Comparison of ENCODE assay signal across 8 mouse cellular contexts in genomic region chr2:54436736-54437500, GRCm38 (mm10). TPM values are rescaled to one million over a fixed set of nuclear protein-coding genes. Genes with fewer than 3 reads are reported as not detected.
DNase-seq lines count a peak whose midpoint lies in the region; ATAC-seq lines count a peak whose summit lies in the region.

No protein-coding gene starts in this region.

- H3K36me3 ChIP-seq in heart, embryonic 12.5 days, result no peaks in the 10 kb centered on the region

- no peaks in the 10 kb centered on the region for H3K9me3 ChIP-seq in heart, embryonic 12.5 days (replicated peaks)

- H3K4me1 ChIP-seq in heart, embryonic 12.5 days (replicated peaks), result peaks cover 15% of the 10 kb centered on the region

- H3K4me3 ChIP-seq in heart, embryonic 12.5 days, result peak overlapping the region; percentile 57

- intact Hi-C loops in heart, postnatal 14 days (cut with DNase I), result no loop called here
- intact Hi-C loops in left cerebral cortex, postnatal 10 days (cut with DNase I), result no loop called here

- 2% methylated on average over 42 of the region's 42 CpGs for WGBS in heart, embryonic 12.5 days

- peaks cover 37% of the 10 kb centered on the region for H3K27me3 ChIP-seq in heart, embryonic 12.5 days (replicated peaks)

- no peak for DNase-seq in heart, postnatal 14 days
- DNase-seq in cerebellum, adult 8-10 months, result peak; percentile 63
- peak; percentile 28 to 36 for DNase-seq in frontal cortex, postnatal 14 days (ENCODE audit: low spot score in 2 of 2)
- DNase-seq in left cerebral cortex, postnatal 10 days (ENCODE audit: extremely low spot score in 1 of 2, low spot score in 2 of 2), result peak; percentile 40 to 57
- peak; percentile 80 for DNase-seq in retina, embryonic 14.5 days (ENCODE audit: low spot score)
- DNase-seq in spleen, postnatal 36 days (ENCODE audit: low spot score in 2 of 2), result no peak

- 0 out of 2 replicates have a peak, but pooled peaks have one; percentile 6 for ATAC-seq in heart, embryonic 12.5 days (ENCODE audit: insufficient number of reproducible peaks, low FRiP score)
- ATAC-seq in activated CD4-positive, CD25-positive, alpha-beta regulatory T cell, adult 4 months, result no peak

- H3K27ac ChIP-seq in heart, embryonic 12.5 days (ENCODE audit: poor library complexity, severe bottlenecking), result no peak overlapping the region

- H3K9ac ChIP-seq in heart, embryonic 12.5 days, result no peak overlapping the region

- H3K4me2 ChIP-seq in heart, embryonic 12.5 days, result peak overlapping the region; percentile 89

RNA-seq across cellular contexts. Expression of gene Galnt13, which starts 0.8 kb away (rescaled TPM):
- polyA plus RNA-seq in heart, embryonic 12.5 days (2016; fragmentation: Nextera tagmentation; extraction: Ambion mirVana), result 0.08 and 0.20 TPM in 2 replicates
- total RNA-seq in heart, postnatal 14 days (2021), result not detected
- 10 to 100 TPM; 30.3 to 32.8 TPM for total RNA-seq in left cerebral cortex, postnatal 10 days (2021)
- polyA plus RNA-seq in activated CD4-positive, CD25-positive, alpha-beta regulatory T cell, adult 4 months (2017; shearing (Covaris generic)), result under 1 TPM in 1 of 2 experiments, not detected in 1; 0.08 TPM

Comparison
In these comparisons a context has a peak if more than half of its experiments do, and no peak if none do; other contexts are left out.
1. DNase-seq: peak in cerebellum, adult 8-10 months (single experiment), frontal cortex, postnatal 14 days (2 of 2), left cerebral cortex, postnatal 10 days (2 of 2) and retina, embryonic 14.5 days (single experiment); none in heart, postnatal 14 days (0 of 2) and spleen, postnatal 36 days (0 of 2).
2. RNA of gene Galnt13, which starts 0.8 kb away (total RNA-seq): 30.3 to 32.8 TPM in left cerebral cortex, postnatal 10 days; not detected in heart, postnatal 14 days; every median in the first group is over 10 times any median in the second.